Mouse (Mus musculus) MEL (cell line): ENCODE results near the gene Agmat. TPM values are rescaled to one million over a fixed set of nuclear protein-coding genes. Genes with fewer than 3 reads are reported as not detected.

Source experiments
- DNase-seq: peaks from one replicate; pipeline ENCODE4 v3.0.0; 2011; ENCODE audit warnings: low read depth, low spot score
- H3K27ac ChIP-seq: 2 replicates; pipeline ENCODE4 v1.5.1; 2012; ENCODE audit warnings: low read depth, mild to moderate bottlenecking, control low read depth, low read length, moderate library complexity; ENCODE audit not compliant: control insufficient read depth
- H3K27me3 ChIP-seq, 2 experiments: fragments of 150-350 bp in 1 of 2; sonication (generic) in 1 of 2; 2 replicates each; pipeline ENCODE4 v1.6.1; 2012; ENCODE audit warnings: low read length in 2 of 2, mild to moderate bottlenecking in 2 of 2, improper control_type of control experiment in 1 of 2, moderate library complexity in 1 of 2; ENCODE audit not compliant: insufficient read depth in 2 of 2, control insufficient read depth in 1 of 2
- H3K36me3 ChIP-seq, 2 experiments: 2 replicates each; pipeline ENCODE4 v1.6.1; 2012 to 2014; ENCODE audit warnings: low read length in 2 of 2, improper control_type of control experiment in 1 of 2, inconsistent platforms in 1 of 2, mild to moderate bottlenecking in 1 of 2; ENCODE audit not compliant: insufficient read depth in 2 of 2, control insufficient read depth in 1 of 2
- H3K4me1 ChIP-seq, 2 experiments: fragments of 150-350 bp in 1 of 2; sonication (generic) in 1 of 2; 2 replicates each; pipeline ENCODE4 v1.6.1; 2012; ENCODE audit warnings: low read length in 2 of 2, improper control_type of control experiment in 1 of 2, mild to moderate bottlenecking in 1 of 2; ENCODE audit not compliant: insufficient read depth in 2 of 2, control insufficient read depth in 1 of 2
- H3K4me3 ChIP-seq, 2 experiments: fragments of 150-350 bp in 1 of 2; sonication (generic) in 1 of 2; 2 replicates each; pipeline ENCODE4 v1.5.1; 2012; ENCODE audit warnings: low read depth in 2 of 2, low read length in 2 of 2, mild to moderate bottlenecking in 2 of 2, moderate library complexity in 2 of 2, control low read depth in 1 of 2, improper control_type of control experiment in 1 of 2; ENCODE audit not compliant: control insufficient read depth in 1 of 2, insufficient read depth in 1 of 2
- H3K79me2 ChIP-seq: 2 replicates; pipeline ENCODE4 v1.6.1; 2012; ENCODE audit warnings: mild to moderate bottlenecking, low read length, moderate library complexity; ENCODE audit not compliant: control insufficient read depth, poor library complexity, insufficient read depth
- H3K9ac ChIP-seq: 2 replicates; pipeline ENCODE4 v1.6.1; 2012; ENCODE audit warnings: low read depth, mild to moderate bottlenecking, control low read depth, low read length, moderate library complexity; ENCODE audit not compliant: control insufficient read depth, poor library complexity, severe bottlenecking
- H3K9me3 ChIP-seq: fragments of 150-350 bp; sonication (generic); replicated peaks from 2 replicates; pipeline ENCODE4 v1.6.1; 2012; ENCODE audit warnings: mild to moderate bottlenecking, low read length, improper control_type of control experiment, moderate library complexity; ENCODE audit not compliant: insufficient read depth
- CTCF ChIP-seq, 3 experiments: IDR thresholded peaks in 2 of 3; conservative IDR thresholded peaks in 1 of 3; 2 replicates each; pipeline ENCODE4 v1.5.1; 2011 to 2012; ENCODE audit warnings: low read length in 3 of 3, low read depth in 2 of 3, mild to moderate bottlenecking in 2 of 3, improper control_type of control experiment in 1 of 3, inconsistent platforms in 1 of 3, mixed read lengths in 1 of 3, moderate library complexity in 1 of 3; ENCODE audit not compliant: control insufficient read depth in 1 of 3, insufficient read depth in 1 of 3, poor library complexity in 1 of 3, severe bottlenecking in 1 of 3
- ELF1 ChIP-seq: IDR thresholded peaks from 2 replicates; pipeline ENCODE4 v1.6.1; 2014; ENCODE audit warnings: low read depth, mild to moderate bottlenecking, inconsistent platforms, low read length, improper control_type of control experiment, moderate library complexity
- GABPA ChIP-seq: IDR thresholded peaks from 2 replicates; pipeline ENCODE4 v1.6.1; 2012; ENCODE audit warnings: low read depth, mild to moderate bottlenecking, inconsistent platforms, low read length, improper control_type of control experiment, moderate library complexity
- HCFC1 ChIP-seq: IDR thresholded peaks from 2 replicates; pipeline ENCODE4 v1.6.1; 2012; ENCODE audit warnings: low read depth, mild to moderate bottlenecking, inconsistent platforms, low read length, improper control_type of control experiment, moderate library complexity
- JUND ChIP-seq: IDR thresholded peaks from 2 replicates; pipeline ENCODE4 v1.6.1; 2011; ENCODE audit warnings: low read depth, mild to moderate bottlenecking, improper control_type of control experiment, low read length
- MAZ ChIP-seq: IDR thresholded peaks from 2 replicates; pipeline ENCODE4 v1.6.1; 2012; ENCODE audit warnings: low read depth, mild to moderate bottlenecking, inconsistent platforms, low read length, improper control_type of control experiment
- MYB ChIP-seq: IDR thresholded peaks from 2 replicates; pipeline ENCODE4 v1.6.1; 2011; ENCODE audit warnings: mild to moderate bottlenecking, low read depth, low read length, improper control_type of control experiment
- POLR2A ChIP-seq, 2 experiments: IDR thresholded peaks; 2 replicates each; pipeline ENCODE4 v1.6.1; 2011 to 2012; ENCODE audit warnings: low read length in 2 of 2, mild to moderate bottlenecking in 2 of 2, control low read depth in 1 of 2, improper control_type of control experiment in 1 of 2, low read depth in 1 of 2, moderate library complexity in 1 of 2; ENCODE audit not compliant: control insufficient read depth in 1 of 2, insufficient read depth in 1 of 2, poor library complexity in 1 of 2
- RCOR1 ChIP-seq: IDR thresholded peaks from 2 replicates; pipeline ENCODE4 v1.6.1; 2012; ENCODE audit warnings: low read depth, mild to moderate bottlenecking, inconsistent platforms, low read length, improper control_type of control experiment
- SIN3A ChIP-seq: IDR thresholded peaks from 2 replicates; pipeline ENCODE4 v1.6.1; 2012; ENCODE audit warnings: low read length, improper control_type of control experiment, inconsistent platforms
- SMC3 ChIP-seq: IDR thresholded peaks from 2 replicates; pipeline ENCODE4 v1.6.1; 2011; ENCODE audit warnings: low read depth, low read length, improper control_type of control experiment
- TAL1 ChIP-seq: IDR thresholded peaks from 2 replicates; pipeline ENCODE4 v1.6.1; 2012; ENCODE audit warnings: mild to moderate bottlenecking, inconsistent platforms, low read length, moderate library complexity, mixed read lengths
- TBP ChIP-seq: IDR thresholded peaks from 2 replicates; pipeline ENCODE4 v1.8.0; 2011; ENCODE audit warnings: low read depth, low read length, improper control_type of control experiment
- TCF12 ChIP-seq: IDR thresholded peaks from 2 replicates; pipeline ENCODE4 v1.6.1; 2014; ENCODE audit warnings: low read depth, mild to moderate bottlenecking, inconsistent platforms, low read length, improper control_type of control experiment, moderate library complexity
- USF1 ChIP-seq: IDR thresholded peaks from 2 replicates; pipeline ENCODE4 v1.6.1; 2014; ENCODE audit warnings: low read depth, mild to moderate bottlenecking, inconsistent platforms, low read length, improper control_type of control experiment, moderate library complexity
- ZC3H11A ChIP-seq: IDR thresholded peaks from 2 replicates; pipeline ENCODE4 v1.6.1; 2012; ENCODE audit warnings: low read depth, mild to moderate bottlenecking, inconsistent platforms, low read length, improper control_type of control experiment
- ZKSCAN1 ChIP-seq: IDR thresholded peaks from 2 replicates; pipeline ENCODE4 v1.6.1; 2012; ENCODE audit warnings: low read depth, mild to moderate bottlenecking, inconsistent platforms, low read length, improper control_type of control experiment, moderate library complexity
- polyA plus RNA-seq, 2 experiments: library from polyadenylated mRNA; stranded (reverse) in 1 of 2; unstranded in 1 of 2; fragments of >175 nt in 1 of 2; fragments of >200 nt in 1 of 2; gene quantifications; 2 replicates each; pipeline versions ENCODE4 v1.2.1 to v1.2.4; 2012; ENCODE audit warnings: low replicate concordance in 2 of 2, low read depth in 1 of 2; ENCODE audit not compliant: insufficient read length in 2 of 2, insufficient read depth in 1 of 2, missing spikeins in 1 of 2
- total RNA-seq: library from RNA; depleted of rRNA; stranded (reverse); fragments of 300-350 nt; gene quantifications from 2 replicates; pipeline ENCODE4 v1.2.3, GENCODE M21; 2012

The Agmat gene
- total and polyA plus RNA-seq, 3 experiments = 0.07 to 0.12 TPM; not detected in 1

DNA sequence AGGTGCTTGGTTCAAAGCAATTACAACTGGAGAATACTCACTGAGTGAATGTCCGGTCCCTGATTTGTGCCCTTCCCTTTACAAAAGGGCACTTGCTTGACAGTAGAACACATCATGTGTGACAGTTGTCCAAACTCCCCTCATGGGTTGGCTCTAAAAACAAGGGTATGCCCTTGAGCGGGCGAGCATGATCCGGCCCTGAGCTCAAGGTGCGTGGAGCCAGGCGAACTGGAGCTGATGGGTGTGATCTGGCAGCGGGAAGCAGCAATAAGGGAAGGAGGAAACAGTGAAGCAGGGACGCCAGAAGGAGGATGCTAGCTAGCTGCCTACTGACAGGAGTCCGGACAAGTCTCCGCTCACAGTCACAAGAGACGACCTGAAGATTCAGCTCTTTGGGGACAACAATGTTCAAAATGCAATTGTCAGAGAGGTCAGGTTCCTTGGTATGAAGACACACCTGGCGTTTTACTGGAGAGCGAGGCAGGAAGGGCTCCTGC lies 15.7 kb downstream of the Agmat start:
- Histone ChIP-seq H3K79me2 (no peaks in the 10 kb centered on the region), H3K36me3 (peaks cover 0 to 4% of the 10 kb centered on the region in 2 experiments; a peak in 2 of 4 replicates), H3K4me3 (no peak overlapping the region), H3K27me3 (no peaks in the 10 kb centered on the region), H3K27ac (no peak overlapping the region), H3K9ac (no peak overlapping the region), H3K4me1 (peaks cover 7 to 14% of the 10 kb centered on the region in 2 experiments), H3K9me3 (no peaks in the 10 kb centered on the region)
- TF ChIP-seq MAZ (no peak), JUND (no peak), USF1 (no peak), ZC3H11A (no peak), TAL1 (no peak), SIN3A (no peak), MYB (no peak), GABPA (no peak), HCFC1 (no peak)
- no peak for DNase-seq

DNA sequence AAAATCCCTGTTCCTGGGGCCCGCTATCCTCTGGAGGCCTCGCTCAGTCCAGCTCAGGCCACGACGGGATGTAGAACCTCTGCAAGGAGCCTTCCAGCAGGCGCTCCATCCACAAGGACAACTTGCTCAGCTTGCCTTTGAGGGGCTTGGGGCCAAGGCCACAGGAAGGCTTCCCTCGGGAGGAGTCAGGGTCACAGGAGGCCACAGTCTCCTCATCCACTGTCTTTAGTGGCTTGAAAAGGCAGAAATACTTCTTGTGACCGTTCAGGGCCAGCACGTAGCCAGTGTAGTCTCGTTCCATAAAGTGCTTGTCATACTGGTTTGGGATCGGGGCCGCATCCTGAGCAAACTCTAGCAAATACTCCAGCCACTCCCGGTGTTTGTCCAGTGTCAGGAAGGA lies 17.0 kb downstream of the Agmat start:
- H3K36me3 ChIP-seq = peaks cover 0 to 14% of the 10 kb centered on the region in 2 experiments; a peak in 2 of 4 replicates
- H3K4me3 ChIP-seq = no peak overlapping the region
- H3K9ac ChIP-seq = no peak overlapping the region
- H3K4me1 ChIP-seq = peaks cover 7 to 22% of the 10 kb centered on the region in 2 experiments
- H3K27me3 ChIP-seq = no peaks in the 10 kb centered on the region
- no peak for DNase-seq
- H3K9me3 ChIP-seq = no peaks in the 10 kb centered on the region
- TF ChIP-seq TBP = no peak
- TF ChIP-seq CTCF (IDR thresholded peaks at IDR 0.05 in 2 of 3, conservative IDR thresholded peaks at IDR 0.05 in 1 of 3; ENCODE audit: control insufficient read depth in 1 of 3, insufficient read depth in 1 of 3, low read depth in 2 of 3, low read length in 3 of 3, poor library complexity in 1 of 3, severe bottlenecking in 1 of 3) = no peak
- TF ChIP-seq TCF12 = no peak
- no peak for TF ChIP-seq MYB
- no peak for TF ChIP-seq SMC3
- TF ChIP-seq POLR2A (IDR thresholded peaks at IDR 0.05; ENCODE audit: control insufficient read depth in 1 of 2, insufficient read depth in 1 of 2, low read depth in 1 of 2, low read length in 2 of 2, poor library complexity in 1 of 2) = no peak
- TF ChIP-seq RCOR1 = no peak
- TF ChIP-seq ZKSCAN1 = no peak
- TF ChIP-seq, all 39 proteins: peak for 0
- Histone ChIP-seq H3K27ac (no peak overlapping the region), H3K79me2 (no peaks in the 10 kb centered on the region)

DNA sequence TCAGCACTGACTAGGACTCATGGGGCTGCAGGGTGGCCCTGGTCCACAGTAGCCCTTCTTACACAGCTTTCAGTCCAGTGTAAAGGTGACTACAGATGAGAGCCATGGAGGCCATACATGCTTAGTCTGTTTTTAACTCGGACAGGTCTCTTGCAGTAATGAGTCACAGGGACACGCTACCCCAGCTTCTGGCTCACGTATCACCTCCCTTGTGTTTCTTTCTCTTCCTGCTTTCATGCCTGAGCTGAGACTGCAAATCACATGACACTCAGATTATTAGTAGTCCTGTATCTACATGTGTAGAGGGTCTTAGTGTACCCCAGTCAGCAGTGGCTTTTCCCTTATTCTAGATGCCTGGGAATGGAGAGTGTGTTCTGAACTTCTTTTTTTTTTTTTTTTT lies 18.5 kb downstream of the Agmat start:
- Histone ChIP-seq H3K4me1 (peaks cover 11 to 21% of the 10 kb centered on the region in 2 experiments), H3K9me3 (no peaks in the 10 kb centered on the region), H3K27me3 (no peaks in the 10 kb centered on the region), H3K27ac (no peak overlapping the region), H3K36me3 (peaks cover 0 to 23% of the 10 kb centered on the region in 2 experiments; a peak in 2 of 4 replicates), H3K9ac (no peak overlapping the region), H3K4me3 (no peak overlapping the region), H3K79me2 (no peaks in the 10 kb centered on the region)
- no peak for DNase-seq
- TF ChIP-seq ELF1 (no peak), CTCF (IDR thresholded peaks at IDR 0.05 in 2 of 3, conservative IDR thresholded peaks at IDR 0.05 in 1 of 3; ENCODE audit: control insufficient read depth in 1 of 3, insufficient read depth in 1 of 3, low read depth in 2 of 3, low read length in 3 of 3, poor library complexity in 1 of 3, severe bottlenecking in 1 of 3) (no peak)
